Mouse (Mus musculus): ENCODE data around the gene Slc4a10. TPM values are rescaled to one million over a fixed set of nuclear protein-coding genes. Genes with fewer than 3 reads are reported as not detected.

Slc4a10 gene
- polyA plus RNA-seq, 1 experiment from 2014 or later = 0.43 TPM

DNA sequence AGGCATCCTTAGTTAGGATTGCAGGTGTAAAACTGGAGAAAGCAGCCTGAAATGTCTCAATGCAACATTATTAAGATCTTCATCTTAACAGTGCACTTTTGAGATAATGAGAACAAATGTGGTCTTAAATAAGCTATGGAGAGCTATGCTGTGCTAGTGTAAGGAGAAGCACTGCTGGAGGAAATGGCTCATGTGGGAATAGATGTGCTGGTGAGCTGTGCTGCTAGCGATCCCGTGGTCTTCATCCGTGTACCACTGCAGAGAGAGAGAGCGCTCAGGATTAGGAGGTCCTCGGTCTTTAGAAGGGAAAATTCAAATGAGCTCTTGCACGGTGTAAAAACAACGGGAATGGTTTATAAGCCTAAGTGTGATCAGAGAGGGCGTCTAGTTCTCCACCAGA is 286.2 kb downstream of the Slc4a10 start:
- H3K36me3 ChIP-seq = no peaks in the 10 kb centered on the region
- no peak overlapping the region for H3K4me3 ChIP-seq
- ATAC-seq (ENCODE audit: insufficient number of reproducible peaks, insufficient read depth, low FRiP score, low TSS enrichment) = no peak
- H3K9me3 ChIP-seq = no peaks in the 10 kb centered on the region
- H3K27ac ChIP-seq = no peak overlapping the region
- no peaks in the 10 kb centered on the region for H3K4me1 ChIP-seq
- H3K4me2 ChIP-seq (replicated peaks) = no peak overlapping the region
- no peaks in the 10 kb centered on the region for H3K27me3 ChIP-seq
- WGBS = 73% methylated on average over 8 of the region's 8 CpGs
- no peak overlapping the region for H3K9ac ChIP-seq

DNA sequence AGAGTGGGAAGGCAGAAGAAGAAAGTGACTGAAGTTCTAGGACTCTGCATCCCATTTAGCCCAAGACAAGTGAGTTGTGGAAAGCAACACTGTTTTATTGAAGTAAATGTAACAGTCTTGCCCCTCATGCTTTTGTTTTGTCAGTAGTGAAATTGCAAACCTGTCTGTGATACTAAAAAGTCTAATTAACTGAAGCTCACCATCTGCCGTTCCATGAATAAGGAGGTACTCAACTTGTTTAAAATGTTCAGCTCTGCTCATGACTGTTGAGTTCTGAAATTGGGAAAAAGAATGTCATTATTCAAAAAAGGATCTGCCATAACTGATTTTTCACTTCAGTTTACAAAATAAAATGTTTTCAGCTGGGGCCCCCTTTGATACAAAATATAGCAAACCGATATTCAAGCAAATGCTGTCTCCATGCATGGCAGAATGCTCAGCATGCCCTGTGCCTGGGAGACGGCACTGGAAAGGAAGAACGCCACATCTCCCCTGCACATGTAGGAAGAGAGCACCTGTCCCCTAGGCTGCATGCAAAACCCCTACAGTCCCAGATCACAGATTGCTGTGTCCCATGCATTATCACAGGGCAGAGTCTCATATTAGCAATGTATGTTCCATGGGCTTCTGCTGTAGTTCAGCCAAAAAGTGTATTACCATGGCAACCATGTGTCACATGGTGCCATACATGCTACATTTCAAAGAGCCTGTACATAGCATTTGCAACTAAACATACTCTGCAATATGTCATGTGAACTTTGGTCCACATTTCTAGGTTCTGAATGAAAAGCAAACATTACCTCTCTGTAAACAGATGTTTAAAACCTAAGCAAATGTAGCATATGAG is 288.4 kb downstream of the Slc4a10 start:
- H3K9ac ChIP-seq = no peak overlapping the region
- H3K4me2 ChIP-seq (replicated peaks) = no peak overlapping the region
- no peak overlapping the region for H3K4me3 ChIP-seq
- H3K9me3 ChIP-seq = no peaks in the 10 kb centered on the region
- ATAC-seq (ENCODE audit: insufficient number of reproducible peaks, insufficient read depth, low FRiP score, low TSS enrichment) = no peak
- no peaks in the 10 kb centered on the region for H3K4me1 ChIP-seq
- 70% methylated on average over 4 of the region's 4 CpGs for WGBS
- no peak overlapping the region for H3K27ac ChIP-seq
- no peaks in the 10 kb centered on the region for H3K36me3 ChIP-seq
- H3K27me3 ChIP-seq = no peaks in the 10 kb centered on the region

DNA sequence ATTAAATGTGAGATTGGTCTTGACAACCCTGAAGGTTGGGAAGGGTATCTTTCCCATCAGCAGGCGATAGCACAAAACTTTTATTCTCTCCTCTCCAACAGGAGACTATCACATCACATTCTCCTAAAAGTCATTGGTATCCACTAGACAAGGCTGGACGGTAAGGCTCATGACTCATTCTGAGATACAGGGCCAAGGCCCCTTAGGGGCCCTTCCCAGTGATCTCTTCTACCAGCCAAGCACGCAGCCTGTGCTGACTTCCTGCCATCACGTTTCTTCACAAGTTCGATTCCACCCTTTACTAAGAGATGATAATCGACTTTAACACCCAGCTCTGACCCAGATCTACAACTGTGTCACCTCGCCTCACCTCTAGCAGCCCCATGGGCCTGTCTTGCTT is 290.8 kb downstream of the Slc4a10 start:
- Histone ChIP-seq H3K27ac (no peak overlapping the region), H3K4me1 (no peaks in the 10 kb centered on the region), H3K9me3 (no peaks in the 10 kb centered on the region), H3K27me3 (no peaks in the 10 kb centered on the region), H3K4me2 (replicated peaks) (no peak overlapping the region), H3K9ac (no peak overlapping the region), H3K4me3 (no peak overlapping the region), H3K36me3 (no peaks in the 10 kb centered on the region)
- 89% methylated on average over 7 of the region's 7 CpGs for WGBS
- ATAC-seq (ENCODE audit: insufficient number of reproducible peaks, insufficient read depth, low FRiP score, low TSS enrichment) = no peak

DNA sequence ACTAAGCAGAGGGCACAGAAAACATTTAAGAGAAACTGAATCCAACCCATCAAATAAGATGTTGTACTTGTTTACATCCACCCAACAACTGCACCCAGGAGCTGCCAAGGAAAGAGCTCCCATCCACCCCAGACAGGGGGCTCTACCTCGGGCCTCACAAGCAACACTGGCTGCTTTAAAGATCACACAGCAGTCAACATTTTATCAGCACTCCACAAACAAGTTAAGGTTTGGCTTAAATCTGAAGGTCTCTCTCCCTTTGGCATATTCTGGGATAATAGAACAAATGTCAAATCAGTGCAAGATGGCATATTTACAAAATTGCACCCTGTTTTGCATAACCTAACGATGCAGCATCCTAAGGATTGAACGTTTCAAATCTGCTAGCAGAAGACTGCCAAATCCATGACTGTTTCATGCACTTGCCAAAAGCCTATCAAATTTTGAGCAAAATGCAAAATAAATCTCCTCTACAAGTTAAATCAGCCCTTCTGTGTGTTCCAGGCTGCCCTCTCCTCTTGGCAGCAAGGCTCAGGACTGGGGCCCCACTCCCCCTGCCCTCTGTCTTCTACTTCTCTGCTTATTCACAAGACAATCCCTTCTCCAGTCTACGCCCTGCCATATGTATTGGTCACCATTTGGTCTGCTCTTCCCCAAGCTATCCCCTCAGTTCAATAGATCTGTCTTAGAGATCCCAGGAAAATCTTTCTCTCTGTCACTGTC is 293.1 kb downstream of the Slc4a10 start:
- Histone ChIP-seq H3K4me1 (no peaks in the 10 kb centered on the region), H3K9me3 (no peaks in the 10 kb centered on the region), H3K27me3 (no peaks in the 10 kb centered on the region), H3K9ac (no peak overlapping the region), H3K27ac (no peak overlapping the region), H3K4me3 (no peak overlapping the region), H3K36me3 (no peaks in the 10 kb centered on the region), H3K4me2 (replicated peaks) (no peak overlapping the region)
- WGBS = 75% methylated on average over 4 of the region's 4 CpGs
- no peak for ATAC-seq (ENCODE audit: insufficient number of reproducible peaks, insufficient read depth, low FRiP score, low TSS enrichment)

DNA sequence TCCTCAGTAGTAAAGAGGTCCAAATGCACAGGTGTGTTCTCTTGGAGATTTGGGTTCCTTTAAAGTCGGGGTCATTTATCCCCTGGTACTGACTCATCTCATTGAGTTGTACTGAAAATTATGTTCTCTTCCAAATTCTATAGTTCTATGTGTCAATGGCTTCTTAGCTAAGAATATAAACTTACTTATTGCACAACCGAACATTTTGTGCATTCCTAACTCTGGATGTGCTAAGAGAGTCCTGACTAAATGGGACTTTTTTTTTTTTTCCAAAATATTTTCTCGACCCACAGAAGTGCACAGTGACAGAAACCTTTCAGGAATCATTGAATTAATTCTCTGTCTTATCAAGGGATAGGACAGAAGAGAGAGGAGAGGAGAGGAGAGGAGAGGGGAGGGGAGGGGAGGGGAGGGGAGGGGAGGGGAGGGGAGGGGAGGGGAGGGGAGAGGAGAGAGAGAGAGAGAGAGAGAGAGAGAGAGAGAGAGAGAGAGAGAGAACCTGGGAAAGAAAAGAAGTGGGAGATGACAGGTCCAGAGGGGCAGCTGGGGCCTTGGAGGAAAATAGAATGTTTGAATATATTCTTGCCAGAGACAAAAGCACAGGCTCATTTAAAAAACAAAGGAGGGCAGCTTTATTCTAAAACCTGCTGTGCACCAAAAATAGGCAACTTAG is 294.9 kb downstream of the Slc4a10 start:
- 75% methylated on average over 3 of the region's 3 CpGs for WGBS
- H3K9ac ChIP-seq = no peak overlapping the region
- H3K27ac ChIP-seq = no peak overlapping the region
- H3K4me3 ChIP-seq = no peak overlapping the region
- no peak for ATAC-seq (ENCODE audit: insufficient number of reproducible peaks, insufficient read depth, low FRiP score, low TSS enrichment)
- H3K36me3 ChIP-seq = no peaks in the 10 kb centered on the region
- no peaks in the 10 kb centered on the region for H3K4me1 ChIP-seq
- no peaks in the 10 kb centered on the region for H3K9me3 ChIP-seq
- H3K27me3 ChIP-seq = no peaks in the 10 kb centered on the region
- H3K4me2 ChIP-seq (replicated peaks) = no peak overlapping the region

DNA sequence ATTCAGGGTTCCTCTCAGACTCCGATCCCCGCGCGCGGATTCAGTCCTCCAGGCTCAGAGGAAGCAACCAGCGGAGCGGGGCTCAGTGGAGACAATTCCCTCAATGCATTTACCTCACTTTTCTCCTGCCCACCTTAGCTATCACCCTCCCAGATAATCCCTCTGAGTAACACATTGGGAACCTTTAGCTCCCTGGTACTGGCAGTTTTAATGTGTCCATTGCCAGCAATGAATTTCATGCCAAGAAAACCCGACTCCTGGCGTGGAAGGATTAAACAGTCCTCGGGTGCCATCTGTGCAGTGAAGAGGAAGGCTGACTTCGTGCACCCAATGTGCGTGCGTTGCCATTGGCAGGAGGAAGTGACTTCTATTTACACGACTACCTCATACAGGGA is 295.5 kb downstream of the Slc4a10 start:
- no peak overlapping the region for H3K9ac ChIP-seq
- H3K27ac ChIP-seq = no peak overlapping the region
- no peak overlapping the region for H3K4me2 ChIP-seq (replicated peaks)
- H3K27me3 ChIP-seq = no peaks in the 10 kb centered on the region
- H3K4me1 ChIP-seq = no peaks in the 10 kb centered on the region
- no peaks in the 10 kb centered on the region for H3K9me3 ChIP-seq
- no peak overlapping the region for H3K4me3 ChIP-seq
- 31% methylated on average over 14 of the region's 14 CpGs for WGBS
- H3K36me3 ChIP-seq = no peaks in the 10 kb centered on the region
- no peak for ATAC-seq (ENCODE audit: insufficient number of reproducible peaks, insufficient read depth, low FRiP score, low TSS enrichment)

DNA sequence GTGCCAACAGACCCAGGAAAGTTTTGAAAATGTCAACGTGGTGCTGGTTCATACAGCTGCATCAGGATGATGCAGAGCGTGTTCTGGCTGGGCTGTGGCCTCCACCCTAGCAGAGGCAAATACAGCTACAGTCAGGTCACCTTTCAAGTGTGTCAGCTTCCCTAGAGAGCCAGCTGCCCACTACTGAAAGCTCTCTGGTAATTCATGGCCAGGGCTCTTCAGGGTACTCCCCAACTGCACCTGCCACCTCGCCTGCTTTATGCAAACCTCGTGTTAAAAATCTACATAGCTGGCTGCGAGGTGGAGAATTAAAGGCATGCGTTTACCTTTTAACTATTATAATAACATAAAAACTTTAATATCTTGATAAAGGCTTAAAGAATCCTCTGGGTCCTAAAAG is 298.1 kb downstream of the Slc4a10 start:
- Histone ChIP-seq H3K4me3 (no peak overlapping the region), H3K27me3 (no peaks in the 10 kb centered on the region), H3K27ac (no peak overlapping the region), H3K9me3 (no peaks in the 10 kb centered on the region), H3K9ac (no peak overlapping the region), H3K36me3 (no peaks in the 10 kb centered on the region), H3K4me2 (replicated peaks) (no peak overlapping the region), H3K4me1 (no peaks in the 10 kb centered on the region)
- ATAC-seq (ENCODE audit: insufficient number of reproducible peaks, insufficient read depth, low FRiP score, low TSS enrichment) = no peak
- 60% methylated on average over 6 of the region's 6 CpGs for WGBS

DNA sequence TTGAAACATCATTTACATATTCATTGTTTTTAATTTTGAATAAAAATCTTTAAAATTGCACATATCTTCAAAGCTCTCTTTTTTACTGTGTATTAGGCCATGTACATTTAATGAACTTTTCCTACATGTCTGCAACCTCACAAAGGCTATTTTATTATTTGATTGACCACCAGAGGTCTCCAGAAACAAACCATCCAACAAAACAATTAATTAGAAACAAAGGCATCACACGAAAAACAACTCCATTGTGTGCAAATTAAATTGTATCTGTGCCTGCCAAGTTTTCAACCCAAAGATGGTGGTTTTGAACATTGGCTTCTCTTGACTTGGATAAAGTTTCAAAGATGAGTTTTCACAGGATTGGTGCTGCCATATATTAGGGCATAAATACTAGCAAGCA is 300.5 kb downstream of the Slc4a10 start:
- Histone ChIP-seq H3K27me3 (no peaks in the 10 kb centered on the region), H3K4me3 (no peak overlapping the region), H3K9ac (no peak overlapping the region), H3K36me3 (no peaks in the 10 kb centered on the region), H3K9me3 (no peaks in the 10 kb centered on the region), H3K4me2 (replicated peaks) (no peak overlapping the region), H3K4me1 (no peaks in the 10 kb centered on the region), H3K27ac (no peak overlapping the region)
- ATAC-seq (ENCODE audit: insufficient number of reproducible peaks, insufficient read depth, low FRiP score, low TSS enrichment) = no peak
- WGBS = 22% methylated on average over 1 of the region's 1 CpGs

DNA sequence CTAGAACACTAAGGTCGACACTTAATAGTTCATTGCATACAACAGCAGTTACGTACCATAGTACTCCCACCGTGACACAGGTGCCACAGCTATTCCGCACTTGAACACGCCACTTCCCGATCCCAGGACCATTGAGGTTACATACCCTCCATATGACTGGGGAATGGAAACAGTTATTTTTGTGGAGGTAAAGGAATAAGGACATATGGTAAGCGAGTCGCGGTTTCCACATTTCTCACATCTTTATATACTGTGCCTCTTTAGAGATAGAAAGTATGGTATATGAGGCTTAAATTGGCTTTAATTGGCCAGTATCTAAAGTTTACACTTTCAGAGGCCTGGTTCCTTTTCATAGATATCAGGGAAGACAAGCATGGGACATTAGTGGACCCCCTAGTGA is 301.5 kb downstream of the Slc4a10 start:
- H3K4me1 ChIP-seq = no peaks in the 10 kb centered on the region
- H3K27me3 ChIP-seq = no peaks in the 10 kb centered on the region
- no peaks in the 10 kb centered on the region for H3K9me3 ChIP-seq
- no peak overlapping the region for H3K9ac ChIP-seq
- H3K27ac ChIP-seq = no peak overlapping the region
- no peaks in the 10 kb centered on the region for H3K36me3 ChIP-seq
- H3K4me3 ChIP-seq = no peak overlapping the region
- WGBS = 91% methylated on average over 9 of the region's 9 CpGs
- no peak for ATAC-seq (ENCODE audit: insufficient number of reproducible peaks, insufficient read depth, low FRiP score, low TSS enrichment)
- H3K4me2 ChIP-seq (replicated peaks) = no peak overlapping the region

DNA sequence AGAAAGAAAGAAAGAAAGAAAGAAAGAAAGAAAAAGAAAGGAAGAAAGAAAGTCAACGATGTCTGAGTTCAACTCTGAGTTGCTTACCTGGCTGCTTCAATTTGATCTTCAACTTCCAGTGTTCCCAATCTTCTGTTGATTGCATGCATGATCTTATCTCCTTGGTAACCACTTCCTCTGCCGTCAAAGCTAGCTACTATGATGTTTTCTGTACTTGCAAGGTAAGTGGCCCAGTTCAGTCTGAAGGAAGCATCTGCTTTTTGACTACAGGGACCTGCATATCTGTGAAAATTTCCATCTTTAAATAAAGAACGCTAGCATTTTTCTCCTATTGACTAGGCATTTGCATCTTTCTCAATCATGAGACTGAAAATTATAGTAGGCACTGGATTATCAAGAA is 305.8 kb downstream of the Slc4a10 start:
- H3K9ac ChIP-seq = no peak overlapping the region
- ATAC-seq (ENCODE audit: insufficient number of reproducible peaks, insufficient read depth, low FRiP score, low TSS enrichment) = no peak
- H3K4me1 ChIP-seq = no peaks in the 10 kb centered on the region
- H3K4me2 ChIP-seq (replicated peaks) = no peak overlapping the region
- no peaks in the 10 kb centered on the region for H3K9me3 ChIP-seq
- no peak overlapping the region for H3K27ac ChIP-seq
- H3K36me3 ChIP-seq = no peaks in the 10 kb centered on the region
- no peak overlapping the region for H3K4me3 ChIP-seq
- H3K27me3 ChIP-seq = no peaks in the 10 kb centered on the region
- WGBS = 70% methylated on average over 3 of the region's 3 CpGs

DNA sequence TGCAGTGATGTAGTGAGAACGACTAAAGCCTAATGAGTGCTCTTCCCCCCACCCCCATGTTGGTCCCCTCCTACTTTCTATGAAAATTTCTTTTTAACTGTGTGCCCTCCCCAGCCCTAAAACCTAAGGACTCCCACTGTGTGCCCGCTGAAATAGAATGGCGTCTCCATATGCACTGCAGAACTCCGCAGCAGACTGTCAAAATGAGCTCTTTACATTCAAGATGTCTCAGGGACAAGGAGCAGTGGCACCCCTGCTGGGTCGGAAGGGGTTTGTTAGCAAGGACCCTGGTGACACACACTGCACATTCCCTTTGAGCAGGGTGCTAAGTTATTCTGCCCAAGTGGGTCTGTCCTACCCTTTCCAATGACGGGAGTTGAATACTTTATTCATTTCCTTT is 309.5 kb downstream of the Slc4a10 start:
- Histone ChIP-seq H3K9me3 (no peaks in the 10 kb centered on the region), H3K4me2 (replicated peaks) (no peak overlapping the region), H3K27me3 (no peaks in the 10 kb centered on the region), H3K4me3 (no peak overlapping the region), H3K4me1 (no peaks in the 10 kb centered on the region), H3K9ac (no peak overlapping the region), H3K36me3 (no peaks in the 10 kb centered on the region), H3K27ac (no peak overlapping the region)
- ATAC-seq (ENCODE audit: insufficient number of reproducible peaks, insufficient read depth, low FRiP score, low TSS enrichment) = no peak
- WGBS = 56% methylated on average over 6 of the region's 6 CpGs

DNA sequence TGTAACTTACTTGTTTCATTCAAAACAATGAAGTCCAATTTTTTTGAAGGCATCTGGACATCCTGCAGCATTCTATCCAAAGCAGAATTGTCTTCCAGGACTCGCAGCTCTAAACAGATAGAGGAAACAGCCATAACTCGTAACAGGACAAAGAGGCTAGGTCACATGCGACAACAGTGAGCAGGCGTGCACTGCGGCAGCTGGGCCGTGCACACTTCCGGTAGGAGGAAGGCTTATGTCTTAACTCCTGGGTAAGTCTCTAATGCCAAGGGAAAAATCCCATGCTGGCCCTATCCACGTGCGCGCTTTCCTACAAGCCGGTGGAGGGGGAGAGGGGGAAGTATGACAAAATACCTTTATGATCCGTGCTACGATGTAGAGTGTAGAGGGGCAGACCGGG is 310.3 kb downstream of the Slc4a10 start:
- ATAC-seq (ENCODE audit: insufficient number of reproducible peaks, insufficient read depth, low FRiP score, low TSS enrichment) = no peak
- Histone ChIP-seq H3K4me1 (no peaks in the 10 kb centered on the region), H3K9me3 (no peaks in the 10 kb centered on the region), H3K9ac (no peak overlapping the region), H3K4me2 (replicated peaks) (no peak overlapping the region), H3K27ac (no peak overlapping the region), H3K4me3 (no peak overlapping the region), H3K36me3 (no peaks in the 10 kb centered on the region), H3K27me3 (no peaks in the 10 kb centered on the region)
- 85% methylated on average over 14 of the region's 14 CpGs for WGBS

Measured in embryonic facial prominence, embryonic 12.5 days (tissue).